In genomic region chr6:51175616-51176590, GRCm38 (mm10) we compare ENCODE assay signal across 25 mouse cellular contexts.
A peak's percentile ranks its signal among the peaks of the same experiment; 100 is the strongest.
DNase-seq lines count a peak whose midpoint lies in the region; ATAC-seq and TF ChIP-seq lines count a peak whose summit lies in the region.
"Had no signal": no experiment of that assay in that cellular context is flagged by ENCODE, and none has a peak within 500 bp of the region (broad histone marks: within the 10 kb centered on the region; RNA-seq: fewer than 3 reads in every experiment).

No protein-coding gene starts in this region.

- no peaks in the 10 kb centered on the region for H3K36me3 ChIP-seq in midbrain, embryonic 10.5 days
- no peaks in the 10 kb centered on the region for H3K36me3 ChIP-seq in midbrain, postnatal 0 days (ENCODE audit: insufficient read depth, low read length)
- H3K36me3 ChIP-seq in limb, embryonic 10.5 days, result no peaks in the 10 kb centered on the region
- no peaks in the 10 kb centered on the region for H3K36me3 ChIP-seq in heart, adult 2 months (ENCODE audit: control insufficient read depth, insufficient read depth, low read length)
- H3K36me3 ChIP-seq: embryonic facial prominence, embryonic 13.5 days; hindbrain, embryonic 15.5 days; kidney, embryonic 15.5 days; lung, embryonic 15.5 days; midbrain, embryonic 12.5 days; neural tube, embryonic 12.5 days had no signal

- H3K9me3 ChIP-seq in midbrain, embryonic 10.5 days (replicated peaks), result no peaks in the 10 kb centered on the region
- H3K9me3 ChIP-seq in midbrain, postnatal 0 days (ENCODE audit: low read length), result no peaks in the 10 kb centered on the region
- H3K9me3 ChIP-seq in limb, embryonic 10.5 days (replicated peaks), result no peaks in the 10 kb centered on the region
- H3K9me3 ChIP-seq: embryonic facial prominence, embryonic 13.5 days; hindbrain, embryonic 15.5 days; kidney, embryonic 15.5 days; lung, embryonic 15.5 days; midbrain, embryonic 12.5 days; neural tube, embryonic 12.5 days had no signal

- DNase-seq in embryo, embryonic 10 days (ENCODE audit: low spot score), result peak; percentile 44
- no peak for DNase-seq in embryo, embryonic 10.5 days (ENCODE audit: low spot score)
- peak; percentile 38 for DNase-seq in midbrain, embryonic 10.5 days (ENCODE audit: low spot score)
- no peak for DNase-seq in midbrain, postnatal 0 days (ENCODE audit: low spot score)
- DNase-seq in A20 (ENCODE audit: low read depth, low spot score), result peak; percentile 82
- peak; percentile 56 for DNase-seq in limb, embryonic 10.5 days (ENCODE audit: low spot score)
- no peak for DNase-seq in layer of hippocampus, postnatal 10 days (ENCODE audit: low spot score in 2 of 2)
- no peak for DNase-seq in heart, adult 2 months
- DNase-seq: adrenal gland, postnatal 14 days; cerebellum, adult 11-12 months; cerebellum, adult 9-11 months; gastrocnemius, postnatal 25 days; heart, adult 11 months; heart, postnatal 4 days; kidney, adult 18-20 months; kidney, postnatal 25 days; liver had no signal

- 7% methylated on average over 13 of the region's 13 CpGs for WGBS in midbrain, embryonic 10.5 days
- 13% methylated on average over 13 of the region's 13 CpGs for WGBS in midbrain, postnatal 0 days
- 7% methylated on average over 13 of the region's 13 CpGs for WGBS in limb, embryonic 10.5 days
- WGBS in heart, adult 2 months, result 51% methylated on average over 13 of the region's 13 CpGs

- no peak for TF ChIP-seq POLR2A in heart, adult 2 months (IDR thresholded peaks at IDR 0.05; ENCODE audit: insufficient read depth, low read depth, low read length)

- no peak overlapping the region for H3K9ac ChIP-seq in midbrain, postnatal 0 days (replicated peaks; ENCODE audit: low read length, poor library complexity, severe bottlenecking)
- no peak overlapping the region for H3K9ac ChIP-seq in heart, adult 2 months (ENCODE audit: low read depth, low read length)
- H3K9ac ChIP-seq: embryonic facial prominence, embryonic 13.5 days; hindbrain, embryonic 15.5 days; kidney, embryonic 15.5 days; liver, embryonic 14.5 days; lung, embryonic 15.5 days; midbrain, embryonic 12.5 days; neural tube, embryonic 12.5 days had no signal

- intact Hi-C loops in heart, adult 2 months (cut with DNase I), result loop anchor here (10.0 kb wide), 1 partner anchor 1539 kb away; the partner anchor contains the start of gene Tax1bp1

- no peak overlapping the region for H3K27ac ChIP-seq in midbrain, embryonic 10.5 days (replicated peaks)
- no peak overlapping the region for H3K27ac ChIP-seq in midbrain, postnatal 0 days (ENCODE audit: low read depth, low read length)
- peak overlapping the region; percentile 96 for H3K27ac ChIP-seq in limb, embryonic 10.5 days
- H3K27ac ChIP-seq in heart, adult 2 months, result no peak overlapping the region
- H3K27ac ChIP-seq: embryonic facial prominence, embryonic 13.5 days; hindbrain, embryonic 15.5 days; kidney, embryonic 15.5 days; liver, embryonic 14.5 days; lung, embryonic 15.5 days; midbrain, embryonic 12.5 days; neural tube, embryonic 12.5 days had no signal

- ATAC-seq in midbrain, postnatal 0 days (ENCODE audit: low FRiP score), result no peak
- ATAC-seq: forebrain, embryonic 16.5 days had no signal

- H3K4me3 ChIP-seq in midbrain, embryonic 10.5 days, result no peak overlapping the region
- no peak overlapping the region for H3K4me3 ChIP-seq in midbrain, postnatal 0 days (ENCODE audit: low read depth, low read length)
- H3K4me3 ChIP-seq in limb, embryonic 10.5 days, result peak overlapping the region; percentile 24; the same call in 1 of the 2 replicates
- H3K4me3 ChIP-seq in heart, adult 2 months, result no peak overlapping the region
- H3K4me3 ChIP-seq: embryonic facial prominence, embryonic 13.5 days; hindbrain, embryonic 15.5 days; kidney, embryonic 15.5 days; lung, embryonic 15.5 days; midbrain, embryonic 12.5 days; neural tube, embryonic 12.5 days had no signal

- no peak for TF ChIP-seq CTCF in midbrain, postnatal 0 days (IDR thresholded peaks at IDR 0.05)
- no peak for TF ChIP-seq CTCF in heart, adult 2 months (IDR thresholded peaks at IDR 0.05)

- no peaks in the 10 kb centered on the region for H3K79me2 ChIP-seq in heart, adult 2 months (replicated peaks; ENCODE audit: control insufficient read depth, insufficient read depth, low read length)

- no peak for TF ChIP-seq EP300 in heart, adult 2 months (IDR thresholded peaks at IDR 0.05; ENCODE audit: insufficient read depth, low read depth, low read length)

- H3K4me1 ChIP-seq in midbrain, embryonic 10.5 days, result peaks cover 36% of the 10 kb centered on the region
- no peaks in the 10 kb centered on the region for H3K4me1 ChIP-seq in midbrain, postnatal 0 days (ENCODE audit: insufficient read depth, low read length)
- peaks cover 73% of the 10 kb centered on the region for H3K4me1 ChIP-seq in limb, embryonic 10.5 days
- H3K4me1 ChIP-seq in heart, adult 2 months (ENCODE audit: control insufficient read depth, insufficient read depth, low read length), result no peaks in the 10 kb centered on the region

- H3K4me2 ChIP-seq in midbrain, postnatal 0 days (ENCODE audit: low read depth, low read length, poor library complexity, severe bottlenecking), result no peak overlapping the region
- H3K4me2 ChIP-seq: hindbrain, embryonic 15.5 days; lung, embryonic 15.5 days; midbrain, embryonic 12.5 days had no signal

- H3K27me3 ChIP-seq in midbrain, embryonic 10.5 days (ENCODE audit: low read depth, poor library complexity, severe bottlenecking), result peaks cover 83% of the 10 kb centered on the region
- peaks cover 62% of the 10 kb centered on the region for H3K27me3 ChIP-seq in midbrain, postnatal 0 days (ENCODE audit: insufficient read depth, low read length)
- no peaks in the 10 kb centered on the region for H3K27me3 ChIP-seq in limb, embryonic 10.5 days (ENCODE audit: low read depth, poor library complexity, severe bottlenecking)
- H3K27me3 ChIP-seq in heart, adult 2 months (ENCODE audit: control insufficient read depth, insufficient read depth, low read length), result peaks cover 13% of the 10 kb centered on the region

Comparison
In these comparisons a context has a peak if more than half of its experiments do, and no peak if none do; other contexts are left out.
1. DNase-seq: peak in embryo, embryonic 10 days (single experiment), midbrain, embryonic 10.5 days (single experiment), A20 (single experiment) and limb, embryonic 10.5 days (single experiment); none in embryo, embryonic 10.5 days (single experiment), midbrain, postnatal 0 days (single experiment), layer of hippocampus, postnatal 10 days (0 of 2) and heart, adult 2 months (0 of 2).